Mouse (Mus musculus): ENCODE measurements at regions not wholly inside any gene's neighbourhood (a gene's known extent, or its start where the extent isn't known, plus 50 kb on each side); places are given as distances from the start of the nearest gene placed in this dataset.

- TF ChIP-seq MAFK (IDR thresholded peaks at IDR 0.05; ENCODE audit: insufficient read depth, low read depth, low read length), result no peak
- TF ChIP-seq CHD2 (IDR thresholded peaks at IDR 0.05; ENCODE audit: low read depth, low read length), result no peak
- TF ChIP-seq ZC3H11A (IDR thresholded peaks at IDR 0.05; ENCODE audit: borderline replicate concordance, low read depth, low read length), result no peak
Measured at GRCm38 (mm10) chr16:9138552-9139224, 308.8 kb downstream of the 1810013L24Rik start.

All from ES-E14 (cell line).